Mouse (Mus musculus): ENCODE results near the gene Epn1. TPM values are rescaled to one million over a fixed set of nuclear protein-coding genes. Genes with fewer than 3 reads are reported as not detected.
A peak's percentile ranks its signal among the peaks of the same experiment; 100 is the strongest.

Epn1 gene
- 54.5 and 59.6 TPM in 2 replicates for polyA plus RNA-seq (2015; fragmentation: Nextera tagmentation; extraction: Ambion mirVana)

DNA sequence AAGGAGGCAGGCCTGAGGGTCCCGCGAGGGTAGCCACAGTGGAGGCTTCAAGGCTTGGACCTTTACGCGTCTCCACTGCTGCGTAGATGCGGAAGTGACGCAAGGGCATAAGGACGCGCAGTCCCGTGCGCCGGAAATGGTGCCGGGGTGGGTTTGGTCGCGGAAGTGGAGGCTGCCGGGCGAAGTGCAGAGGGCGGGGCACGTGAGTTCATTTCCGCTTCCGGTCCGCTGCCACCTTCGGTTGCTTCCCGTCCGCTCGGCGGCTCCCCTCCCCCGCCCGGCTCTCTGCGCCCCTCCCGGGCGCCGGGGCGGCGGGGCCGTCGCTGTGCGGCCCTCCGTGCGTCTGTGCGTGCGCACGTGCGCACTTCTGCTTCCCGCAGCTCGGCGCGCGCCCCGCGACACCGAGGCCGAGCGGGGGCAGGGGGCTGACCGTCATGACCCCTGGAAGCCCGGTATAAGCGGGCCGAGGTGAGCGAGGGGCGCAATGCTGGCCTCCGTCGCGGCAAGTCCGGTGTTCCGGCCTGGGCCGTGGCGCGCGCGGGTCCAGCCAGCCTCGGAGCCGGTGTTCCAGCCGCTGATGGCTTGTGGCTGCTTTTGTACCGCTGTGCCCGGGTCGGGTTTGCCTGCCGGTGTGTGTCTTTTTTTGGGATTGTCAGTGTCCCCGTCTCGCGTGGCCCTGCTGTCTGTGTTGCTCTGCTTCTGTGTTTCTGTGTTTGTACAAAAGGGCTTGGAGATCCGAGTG lies at the start of gene Epn1:
Epn1 (plus strand) TSS at position 226 of the 742 bp plus-strand sequence.
- peak within 1 kb of the TSS; percentile 78 for H3K4me2 ChIP-seq
- peak within 1 kb of the TSS; percentile 86 for H3K4me3 ChIP-seq (replicated peaks)
- H3K27me3 ChIP-seq (replicated peaks) = no peaks in the 10 kb centered on the region
- peak; percentile 96 for ATAC-seq (ENCODE audit: insufficient read depth, low FRiP score, low read depth)
- peak within 1 kb of the TSS; percentile 87 for H3K9ac ChIP-seq
- no peaks in the 10 kb centered on the region for H3K9me3 ChIP-seq
- peaks cover 40% of the 10 kb centered on the region for H3K36me3 ChIP-seq
- WGBS = 1% methylated on average over 74 of the region's 81 CpGs
- peak within 1 kb of the TSS; percentile 95 for H3K27ac ChIP-seq
- peaks cover 12% of the 10 kb centered on the region for H3K4me1 ChIP-seq

DNA sequence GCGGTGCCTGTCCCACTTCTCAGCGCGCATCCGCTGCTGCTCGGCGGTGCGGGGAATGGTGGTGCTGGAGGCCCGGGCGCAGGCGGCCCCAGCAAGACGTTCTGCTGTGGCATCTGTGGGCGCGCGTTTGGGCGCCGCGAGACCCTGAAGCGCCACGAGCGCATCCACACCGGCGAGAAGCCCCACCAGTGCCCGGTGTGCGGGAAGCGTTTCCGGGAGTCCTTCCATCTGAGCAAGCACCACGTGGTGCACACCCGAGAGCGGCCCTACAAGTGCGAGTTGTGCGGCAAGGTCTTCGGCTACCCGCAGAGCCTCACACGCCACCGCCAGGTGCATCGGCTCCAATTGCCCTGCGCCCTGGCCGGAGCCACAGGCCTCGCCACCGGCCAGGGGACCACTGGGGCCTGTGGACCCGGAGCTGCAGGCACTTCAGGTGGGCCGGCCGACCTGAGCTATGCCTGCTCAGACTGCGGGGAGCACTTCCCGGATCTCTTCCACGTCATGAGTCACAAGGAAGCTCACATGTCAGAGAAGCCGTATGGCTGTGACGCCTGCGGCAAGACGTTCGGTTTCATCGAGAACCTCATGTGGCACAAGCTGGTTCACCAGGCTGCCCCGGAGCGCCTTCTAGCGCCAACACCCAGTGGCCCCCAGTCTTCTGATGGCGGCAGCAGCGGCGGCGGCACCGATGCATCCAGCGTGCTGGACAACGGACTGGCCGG lies 49.3 kb upstream of the Epn1 start:
- H3K36me3 ChIP-seq = peaks cover 86% of the 10 kb centered on the region
- ATAC-seq (ENCODE audit: insufficient read depth, low FRiP score, low read depth) = no peak
- H3K4me3 ChIP-seq (replicated peaks) = no peak overlapping the region
- H3K27me3 ChIP-seq (replicated peaks) = no peaks in the 10 kb centered on the region
- H3K27ac ChIP-seq = no peak overlapping the region
- WGBS = 85% methylated on average over 63 of the region's 63 CpGs
- H3K4me1 ChIP-seq = no peaks in the 10 kb centered on the region
- no peak overlapping the region for H3K9ac ChIP-seq
- no peak overlapping the region for H3K4me2 ChIP-seq
- peaks cover 20% of the 10 kb centered on the region for H3K9me3 ChIP-seq

DNA sequence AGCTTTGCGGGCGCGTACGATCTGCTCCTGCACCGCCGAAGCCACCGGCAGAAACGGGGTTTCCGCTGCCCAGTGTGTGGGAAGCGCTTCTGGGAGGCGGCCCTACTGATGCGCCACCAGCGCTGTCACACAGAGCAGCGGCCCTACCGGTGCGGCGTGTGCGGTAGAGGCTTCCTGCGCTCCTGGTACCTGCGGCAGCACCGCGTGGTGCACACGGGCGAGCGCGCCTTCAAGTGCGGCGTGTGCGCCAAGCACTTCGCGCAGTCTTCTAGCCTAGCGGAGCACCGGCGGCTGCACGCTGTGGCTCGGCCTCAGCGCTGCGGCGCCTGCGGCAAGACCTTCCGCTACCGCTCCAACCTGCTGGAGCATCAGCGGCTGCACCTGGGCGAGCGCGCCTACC lies 48.5 kb upstream of the Epn1 start:
- Histone ChIP-seq H3K4me2 (no peak overlapping the region), H3K36me3 (peaks cover 86% of the 10 kb centered on the region), H3K4me3 (replicated peaks) (no peak overlapping the region), H3K9me3 (peaks cover 20% of the 10 kb centered on the region), H3K27ac (no peak overlapping the region), H3K27me3 (replicated peaks) (no peaks in the 10 kb centered on the region), H3K4me1 (no peaks in the 10 kb centered on the region), H3K9ac (no peak overlapping the region)
- no peak for ATAC-seq (ENCODE audit: insufficient read depth, low FRiP score, low read depth)
- 81% methylated on average over 46 of the region's 46 CpGs for WGBS

DNA sequence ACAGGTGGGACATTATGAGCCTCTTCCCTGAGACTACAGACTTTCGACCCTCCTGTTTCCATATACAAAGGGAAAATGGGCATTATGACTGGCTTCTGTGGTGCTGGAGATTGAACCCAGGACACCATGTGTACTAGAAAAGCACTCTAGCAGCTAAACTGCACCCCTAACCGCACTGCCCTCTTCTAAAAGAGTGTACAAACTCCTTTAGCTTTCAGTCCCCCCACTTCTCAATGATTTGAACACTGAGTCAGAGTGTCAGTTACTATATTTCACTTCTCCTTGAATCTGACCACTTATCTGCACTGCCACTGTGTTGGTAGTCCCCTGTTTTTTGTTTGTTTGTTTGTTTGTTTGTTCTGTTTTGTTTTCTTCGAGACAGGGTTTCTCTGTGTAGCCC lies 46.2 kb upstream of the Epn1 start, which contains the start of gene 4632433K11Rik:
4632433K11Rik (plus strand) TSS at position 301 of the 400 bp plus-strand sequence.
- Histone ChIP-seq H3K36me3 (peaks cover 74% of the 10 kb centered on the region), H3K9me3 (peaks cover 20% of the 10 kb centered on the region), H3K27ac (no peak within 1 kb of the TSS), H3K4me3 (replicated peaks) (no peak within 1 kb of the TSS), H3K9ac (no peak within 1 kb of the TSS), H3K4me2 (no peak within 1 kb of the TSS), H3K4me1 (no peaks in the 10 kb centered on the region), H3K27me3 (replicated peaks) (no peaks in the 10 kb centered on the region)
- WGBS = 90% methylated on average over 3 of the region's 3 CpGs
- ATAC-seq (ENCODE audit: insufficient read depth, low FRiP score, low read depth) = no peak

DNA sequence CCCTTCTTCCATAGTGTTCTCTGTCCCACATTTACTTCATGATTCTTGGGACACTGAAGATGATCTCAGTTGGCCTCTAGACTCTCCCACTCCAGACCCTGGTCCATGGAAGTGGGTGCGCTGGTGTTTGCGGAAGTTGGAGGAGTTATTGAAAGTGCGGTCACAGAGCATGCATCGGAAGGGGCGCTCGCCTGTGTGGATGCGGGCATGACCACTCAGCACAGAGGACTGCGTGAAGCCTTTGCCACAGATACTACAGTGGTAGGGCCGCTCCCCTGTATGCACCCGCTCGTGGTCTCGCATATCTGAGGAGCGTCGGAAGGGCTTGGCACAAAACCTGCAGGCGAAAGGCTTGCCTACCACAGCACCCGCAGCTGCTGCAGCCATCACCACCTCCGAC lies 44.4 kb upstream of the Epn1 start:
- no peak for ATAC-seq (ENCODE audit: insufficient read depth, low FRiP score, low read depth)
- H3K4me3 ChIP-seq (replicated peaks) = no peak overlapping the region
- no peak overlapping the region for H3K4me2 ChIP-seq
- H3K9ac ChIP-seq = no peak overlapping the region
- no peak overlapping the region for H3K27ac ChIP-seq
- peaks cover 56% of the 10 kb centered on the region for H3K36me3 ChIP-seq
- no peaks in the 10 kb centered on the region for H3K4me1 ChIP-seq
- no peaks in the 10 kb centered on the region for H3K27me3 ChIP-seq (replicated peaks)
- H3K9me3 ChIP-seq = peaks cover 7% of the 10 kb centered on the region
- 96% methylated on average over 17 of the region's 17 CpGs for WGBS

DNA sequence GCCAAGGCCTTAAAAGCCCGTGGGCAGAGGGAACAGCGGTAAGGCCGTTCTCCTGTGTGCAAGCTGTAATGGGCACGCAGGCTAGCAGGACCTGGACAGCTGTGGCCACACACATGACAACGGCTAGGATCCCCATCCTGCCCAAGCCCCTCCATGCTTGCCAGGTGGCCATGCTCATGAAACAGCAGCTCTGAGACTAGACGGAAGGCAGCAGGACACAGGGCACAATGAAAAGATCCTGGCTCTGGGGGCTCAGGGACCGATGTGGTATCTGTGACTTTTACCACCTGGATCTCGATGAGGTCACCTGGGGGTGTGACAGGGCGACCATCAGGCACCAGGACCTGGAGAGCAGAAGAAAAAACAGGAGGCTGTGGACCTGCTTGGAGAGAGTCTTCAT lies 43.9 kb upstream of the Epn1 start:
- Histone ChIP-seq H3K27me3 (replicated peaks) (no peaks in the 10 kb centered on the region), H3K27ac (no peak overlapping the region), H3K4me1 (no peaks in the 10 kb centered on the region), H3K9me3 (peaks cover 5% of the 10 kb centered on the region; the same call in 1 of the 2 replicates), H3K9ac (no peak overlapping the region), H3K4me3 (replicated peaks) (no peak overlapping the region), H3K36me3 (peaks cover 51% of the 10 kb centered on the region), H3K4me2 (no peak overlapping the region)
- ATAC-seq (ENCODE audit: insufficient read depth, low FRiP score, low read depth) = no peak
- WGBS = 93% methylated on average over 9 of the region's 9 CpGs

DNA sequence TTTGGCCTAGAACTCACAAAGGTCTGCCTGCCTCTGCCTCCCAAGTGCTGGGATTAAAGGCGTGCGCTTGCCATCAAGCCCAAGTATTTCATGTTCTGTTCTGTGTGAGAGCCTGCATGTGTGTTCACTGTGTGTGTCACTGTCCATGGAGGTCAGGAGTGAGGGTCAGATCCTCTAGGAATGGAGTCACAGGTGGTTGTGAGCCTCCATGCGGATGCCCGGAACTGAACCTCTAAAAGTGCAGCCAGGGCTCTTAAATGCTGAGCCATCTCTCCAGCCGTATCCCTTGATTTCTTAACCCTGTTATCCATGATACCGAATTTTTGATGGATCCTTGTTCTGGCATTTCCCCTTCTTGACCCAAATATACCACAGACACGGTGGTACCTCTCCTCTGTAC lies 43.0 kb upstream of the Epn1 start:
- Histone ChIP-seq H3K4me2 (no peak overlapping the region), H3K27me3 (replicated peaks) (no peaks in the 10 kb centered on the region), H3K4me3 (replicated peaks) (no peak overlapping the region), H3K9ac (no peak overlapping the region), H3K9me3 (peaks cover 2% of the 10 kb centered on the region; the same call in 1 of the 2 replicates), H3K27ac (no peak overlapping the region), H3K4me1 (no peaks in the 10 kb centered on the region), H3K36me3 (peaks cover 42% of the 10 kb centered on the region)
- 91% methylated on average over 7 of the region's 7 CpGs for WGBS
- ATAC-seq (ENCODE audit: insufficient read depth, low FRiP score, low read depth) = no peak

DNA sequence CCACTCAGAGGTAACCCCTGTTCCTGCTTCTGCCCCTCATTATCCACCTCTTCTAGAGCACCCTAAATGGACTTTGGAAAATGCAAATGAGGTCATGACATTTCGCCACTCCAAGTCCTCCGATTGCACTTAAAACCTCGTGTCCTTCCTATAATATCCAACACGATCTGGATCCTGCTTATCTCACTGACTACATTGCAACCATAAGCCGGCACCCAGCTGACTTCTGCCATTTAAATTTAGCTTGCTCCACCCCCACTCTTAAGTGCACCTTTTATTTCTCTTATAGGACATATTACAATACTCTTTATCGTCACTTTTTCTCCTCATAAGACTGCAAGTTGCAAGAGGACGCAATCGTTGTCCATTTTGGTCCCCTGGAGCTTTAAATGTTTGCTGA lies 42.6 kb upstream of the Epn1 start:
- WGBS = 88% methylated on average over 8 of the region's 8 CpGs
- Histone ChIP-seq H3K4me3 (replicated peaks) (peak overlapping the region; percentile 65), H3K4me1 (no peaks in the 10 kb centered on the region), H3K27ac (peak overlapping the region; percentile 96), H3K27me3 (replicated peaks) (no peaks in the 10 kb centered on the region), H3K4me2 (peak overlapping the region; percentile 54), H3K9ac (no peak overlapping the region), H3K36me3 (peaks cover 38% of the 10 kb centered on the region), H3K9me3 (no peaks in the 10 kb centered on the region)
- no peak for ATAC-seq (ENCODE audit: insufficient read depth, low FRiP score, low read depth)

DNA sequence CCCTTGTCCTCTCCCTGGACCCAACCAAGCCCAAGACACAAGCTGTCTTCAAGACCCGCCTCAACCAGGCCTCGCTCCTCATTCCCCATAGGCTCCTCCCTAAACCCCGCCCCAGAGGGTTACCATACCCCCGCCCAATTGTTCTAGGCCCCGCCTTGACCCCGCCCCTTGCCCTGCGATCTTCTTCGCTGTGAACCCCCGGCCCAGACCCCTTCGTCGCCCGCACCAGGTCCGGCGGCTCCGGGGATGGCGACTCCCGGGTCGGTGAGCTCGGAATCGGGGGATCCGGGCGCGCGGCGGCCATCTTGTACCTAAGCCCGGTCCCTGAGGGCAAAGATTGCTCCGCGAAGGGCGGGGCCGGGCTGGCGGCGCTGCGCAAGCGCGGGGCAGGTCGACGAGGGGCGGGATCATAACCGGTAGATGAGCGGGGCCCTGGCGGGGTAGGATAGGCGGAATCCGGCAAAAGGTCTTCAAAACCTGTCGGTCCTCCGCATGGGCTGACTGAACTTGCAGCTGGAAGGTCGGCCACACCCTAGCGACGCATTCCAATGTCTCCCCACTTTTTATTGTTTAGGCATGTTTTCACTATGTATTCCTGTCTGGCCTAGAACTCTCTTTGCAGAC lies 41.8 kb upstream of the Epn1 start, which contains the start of gene Zfp784:
Zfp784 (minus strand) TSS at position 338 of the 624 bp plus-strand sequence.
- WGBS = under 1% methylated on average over 48 of the region's 48 CpGs
- H3K4me1 ChIP-seq = no peaks in the 10 kb centered on the region
- ATAC-seq (ENCODE audit: insufficient read depth, low FRiP score, low read depth) = peak; percentile 98
- H3K36me3 ChIP-seq = peaks cover 30% of the 10 kb centered on the region
- peak within 1 kb of the TSS; percentile 54 for H3K4me2 ChIP-seq
- peak within 1 kb of the TSS; percentile 96 for H3K27ac ChIP-seq
- H3K9ac ChIP-seq = peak within 1 kb of the TSS; percentile 58
- no peaks in the 10 kb centered on the region for H3K9me3 ChIP-seq
- H3K4me3 ChIP-seq (replicated peaks) = peak within 1 kb of the TSS; percentile 65
- H3K27me3 ChIP-seq (replicated peaks) = no peaks in the 10 kb centered on the region

DNA sequence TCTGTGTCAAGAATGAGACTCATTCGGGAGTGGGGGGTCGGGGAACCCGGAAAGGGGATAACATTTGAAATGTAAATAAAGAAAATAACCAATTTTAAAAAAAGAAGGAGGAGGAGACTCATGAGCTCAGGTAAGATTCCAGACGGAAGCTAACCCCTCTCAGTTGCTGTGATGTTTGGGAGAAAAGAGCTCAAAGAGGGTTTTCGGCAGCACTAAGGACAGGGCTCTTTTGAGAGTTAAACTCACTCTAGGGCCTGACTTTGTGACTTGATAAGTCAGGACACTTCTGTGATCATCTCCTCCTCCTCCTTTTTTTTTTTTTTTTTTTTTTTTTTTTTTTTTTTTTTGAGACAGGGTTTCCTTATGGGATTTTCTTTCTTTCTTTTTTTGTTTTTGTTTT lies 41.1 kb upstream of the Epn1 start:
- Histone ChIP-seq H3K36me3 (peaks cover 23% of the 10 kb centered on the region), H3K27me3 (replicated peaks) (no peaks in the 10 kb centered on the region), H3K4me3 (replicated peaks) (peak overlapping the region; percentile 65), H3K4me2 (peak overlapping the region; percentile 54), H3K27ac (peak overlapping the region; percentile 96), H3K4me1 (no peaks in the 10 kb centered on the region), H3K9me3 (no peaks in the 10 kb centered on the region), H3K9ac (peak overlapping the region; percentile 58; the same call in 1 of the 2 replicates)
- ATAC-seq (ENCODE audit: insufficient read depth, low FRiP score, low read depth) = no peak
- 15% methylated on average over 5 of the region's 5 CpGs for WGBS

DNA sequence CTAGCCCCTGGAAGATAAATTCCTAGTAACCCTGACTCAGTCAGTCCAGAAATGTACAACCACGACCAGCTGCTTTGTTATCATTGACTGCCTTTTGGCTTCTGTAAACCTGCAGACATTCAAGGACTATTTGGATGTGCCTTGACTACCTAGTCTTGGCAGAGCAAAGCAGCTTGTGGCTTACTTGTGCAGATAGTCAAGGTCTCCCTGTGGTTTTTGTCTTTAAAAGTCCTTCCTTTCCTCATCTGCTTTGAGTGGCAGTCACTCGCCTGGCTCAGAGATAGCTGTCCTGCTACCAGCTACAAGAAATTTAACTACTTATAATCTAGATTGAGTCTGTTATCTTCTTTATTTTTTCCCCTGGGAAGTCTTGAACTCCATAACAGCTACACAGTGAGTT lies 35.1 kb upstream of the Epn1 start:
- H3K27ac ChIP-seq = no peak overlapping the region
- no peak overlapping the region for H3K9ac ChIP-seq

DNA sequence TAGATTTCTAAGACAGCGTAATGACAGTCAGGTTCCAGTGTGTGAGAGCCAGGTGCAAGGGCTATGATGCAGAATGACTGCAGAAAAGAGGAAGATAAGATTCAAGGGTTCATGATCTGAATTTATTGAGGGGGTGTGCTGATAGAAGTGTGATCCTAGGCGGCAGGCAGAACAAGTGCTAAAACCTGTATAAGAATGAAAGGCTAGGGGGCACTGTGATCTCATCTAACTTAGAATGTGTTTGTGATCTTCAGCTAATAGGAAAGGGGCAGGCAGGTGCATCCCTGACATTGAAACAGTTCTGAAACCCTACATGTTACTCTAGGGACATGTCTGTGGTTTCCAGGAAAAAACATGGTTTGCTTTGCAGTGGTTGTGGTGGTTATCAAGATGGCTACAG lies 33.9 kb upstream of the Epn1 start:
- no peak overlapping the region for H3K4me2 ChIP-seq
- no peak for ATAC-seq (ENCODE audit: insufficient read depth, low FRiP score, low read depth)
- no peak overlapping the region for H3K9ac ChIP-seq
- no peak overlapping the region for H3K27ac ChIP-seq
- no peaks in the 10 kb centered on the region for H3K36me3 ChIP-seq
- WGBS = 74% methylated on average over 2 of the region's 2 CpGs
- H3K4me1 ChIP-seq = 0 out of 2 replicates have a peak, but pooled peaks cover 6% of the 10 kb centered on the region
- H3K9me3 ChIP-seq = no peaks in the 10 kb centered on the region
- no peak overlapping the region for H3K4me3 ChIP-seq (replicated peaks)
- no peaks in the 10 kb centered on the region for H3K27me3 ChIP-seq (replicated peaks)

More for the DNA sequence above, 35.1 kb upstream of the Epn1 start:
- no peaks in the 10 kb centered on the region for H3K4me1 ChIP-seq
- no peak for ATAC-seq (ENCODE audit: insufficient read depth, low FRiP score, low read depth)
- no peaks in the 10 kb centered on the region for H3K27me3 ChIP-seq (replicated peaks)
- 67% methylated on average over 2 of the region's 2 CpGs for WGBS
- H3K9me3 ChIP-seq = no peaks in the 10 kb centered on the region
- H3K4me3 ChIP-seq (replicated peaks) = no peak overlapping the region
- H3K36me3 ChIP-seq = no peaks in the 10 kb centered on the region
- no peak overlapping the region for H3K4me2 ChIP-seq
